Mouse (Mus musculus) cortical plate, adult 2 months (tissue): ENCODE measurements at regions not wholly inside any gene's neighbourhood (a gene's known extent, or its start where the extent isn't known, plus 50 kb on each side); places are given as distances from the start of the nearest gene placed in this dataset.
"Not testable (repeated sequence)": the region's sequence is repeated elsewhere in the genome, so short reads cannot be mapped to it uniquely, and the experiment has no call there.

Experiments used
- H3K27ac ChIP-seq: fragments of 200-500 bp; 2 replicates; pipeline ENCODE4 v1.5.1; 2012; ENCODE audit warnings: low read length, control low read depth, inconsistent platforms; ENCODE audit not compliant: insufficient read depth
- H3K4me1 ChIP-seq: fragments of 200-500 bp; 2 replicates; pipeline ENCODE4 v1.6.1; 2011; ENCODE audit warnings: low read length; ENCODE audit not compliant: control insufficient read depth, insufficient read depth
- H3K4me3 ChIP-seq: fragments of 200-500 bp; 2 replicates; pipeline ENCODE4 v1.5.1; 2011; ENCODE audit warnings: mild to moderate bottlenecking, low read length, control low read depth; ENCODE audit not compliant: insufficient read depth
- CTCF ChIP-seq: fragments of 200-500 bp; IDR thresholded peaks from 2 replicates; pipeline ENCODE4 v1.5.1; 2011; ENCODE audit warnings: mild to moderate bottlenecking, control low read depth, low read length; ENCODE audit not compliant: insufficient read depth; ENCODE audit errors: extremely low read depth
- POLR2A ChIP-seq: fragments of 200-500 bp; IDR thresholded peaks from 2 replicates; pipeline ENCODE4 v1.6.1; 2011; ENCODE audit warnings: mild to moderate bottlenecking, low read length, control low read depth; ENCODE audit not compliant: insufficient read depth; ENCODE audit errors: extremely low read depth

DNA sequence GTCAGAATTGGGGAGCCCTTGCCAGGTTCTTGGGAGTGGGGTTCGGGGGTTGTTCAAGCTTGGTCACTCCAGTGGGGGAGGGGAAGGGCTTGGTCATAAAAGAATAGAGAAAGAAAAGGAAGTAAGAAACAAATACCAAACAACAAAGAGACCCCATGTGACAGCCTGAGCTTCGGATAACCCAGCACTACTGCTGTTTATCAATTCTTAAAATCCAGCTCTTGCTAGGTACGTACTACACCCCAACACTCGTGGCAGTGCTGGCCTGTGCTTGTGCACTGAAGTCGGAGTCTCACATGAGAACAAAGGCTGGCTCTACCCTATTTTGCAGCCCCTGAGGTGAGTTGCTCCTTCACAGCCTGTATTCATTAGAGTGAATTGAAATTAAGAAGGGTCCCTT lies 60.5 kb upstream of the Max start:
- H3K27ac ChIP-seq, result no peak overlapping the region
- TF ChIP-seq POLR2A, result no peak
- no peak for TF ChIP-seq CTCF
- H3K4me3 ChIP-seq, result no peak overlapping the region
- no peaks in the 10 kb centered on the region; the same call in 1 of the 2 replicates for H3K4me1 ChIP-seq

DNA sequence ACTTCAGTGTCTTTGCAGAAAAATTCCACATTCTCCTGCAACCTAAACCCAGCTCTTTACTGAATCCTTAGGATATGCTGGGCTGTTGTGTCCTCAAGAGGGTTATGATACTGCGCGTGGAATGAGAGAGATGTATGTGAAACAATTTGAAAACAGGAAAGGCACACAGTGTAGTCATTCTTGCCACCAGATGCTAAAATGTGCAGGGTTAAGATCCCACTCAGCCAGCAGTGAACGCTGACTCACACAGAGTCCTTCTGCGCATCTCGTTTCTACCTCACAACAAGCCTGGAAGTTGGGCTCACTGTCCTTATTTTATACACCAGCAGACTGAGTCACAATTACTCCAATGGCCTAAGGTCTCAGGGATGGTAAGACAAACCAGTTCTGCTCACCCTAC lies 59.9 kb upstream of the Max start:
- Histone ChIP-seq H3K4me1 (no peaks in the 10 kb centered on the region; the same call in 1 of the 2 replicates), H3K4me3 (no peak overlapping the region), H3K27ac (no peak overlapping the region)
- TF ChIP-seq POLR2A (no peak), CTCF (no peak)

DNA sequence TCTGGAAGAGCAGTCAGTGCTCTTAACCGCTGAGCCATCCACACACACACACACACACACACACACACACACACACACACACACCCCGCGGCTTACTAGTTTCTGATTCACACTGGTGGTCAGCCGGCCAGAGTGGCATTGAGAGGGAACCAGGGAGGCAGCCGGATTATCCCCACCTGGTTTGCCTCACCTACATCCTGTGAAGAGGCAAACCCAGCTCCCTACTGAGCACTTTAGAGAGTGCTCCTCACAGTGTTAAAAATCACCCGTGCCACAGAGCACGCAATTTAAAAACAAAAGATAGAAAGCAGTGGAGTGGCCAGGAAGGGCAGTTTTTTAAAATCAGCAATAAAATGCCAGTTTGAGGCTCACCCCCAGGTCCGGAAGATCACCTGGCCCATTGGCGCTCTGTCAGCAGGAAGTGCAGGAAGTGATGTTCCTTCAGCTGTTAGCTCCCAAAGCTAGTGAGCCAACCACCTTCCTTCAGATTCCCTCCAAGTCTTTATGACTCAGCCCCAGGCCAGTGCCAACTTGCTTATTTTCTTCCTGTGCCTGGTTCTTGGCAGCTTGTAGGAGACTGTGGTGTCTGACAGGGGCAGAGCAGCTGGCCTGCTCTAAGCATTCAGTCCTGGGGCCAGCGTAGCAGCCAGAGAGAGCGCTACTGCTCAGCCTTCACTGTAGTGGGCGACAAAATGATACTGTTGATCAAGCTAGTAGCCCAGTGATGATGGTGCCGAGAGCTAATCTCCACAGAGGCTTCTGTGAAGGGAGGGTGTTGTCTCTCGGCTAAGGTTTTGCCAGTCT lies 57.9 kb upstream of the Max start:
- TF ChIP-seq POLR2A (no peak), CTCF (0 out of 2 replicates have a peak, but pooled peaks have one; percentile 17)
- Histone ChIP-seq H3K4me1 (no peaks in the 10 kb centered on the region; the same call in 1 of the 2 replicates), H3K27ac (no peak overlapping the region), H3K4me3 (no peak overlapping the region)

DNA sequence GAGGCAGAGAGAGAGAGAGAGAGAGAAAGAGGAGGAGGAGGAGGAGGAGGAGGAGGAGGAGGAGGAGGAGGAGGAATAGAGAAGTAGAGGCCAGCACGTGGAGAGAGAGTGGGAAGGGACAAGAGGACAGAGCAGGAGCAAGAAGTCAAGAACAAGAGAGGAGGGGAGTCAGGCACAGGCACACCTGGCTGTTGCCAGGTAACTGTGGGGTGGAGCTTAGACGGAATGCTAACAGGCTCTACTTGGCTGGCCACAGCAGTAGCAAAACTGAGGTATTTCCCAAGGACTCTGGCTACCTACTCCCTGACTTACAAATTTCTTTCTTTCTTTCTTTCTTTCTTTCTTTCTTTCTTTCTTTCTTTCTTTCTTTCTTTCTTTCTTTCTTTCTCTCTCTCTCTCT lies 57.1 kb upstream of the Max start:
- H3K4me1 ChIP-seq, H3K27ac ChIP-seq, H3K4me3 ChIP-seq: not testable (repeated sequence)

DNA sequence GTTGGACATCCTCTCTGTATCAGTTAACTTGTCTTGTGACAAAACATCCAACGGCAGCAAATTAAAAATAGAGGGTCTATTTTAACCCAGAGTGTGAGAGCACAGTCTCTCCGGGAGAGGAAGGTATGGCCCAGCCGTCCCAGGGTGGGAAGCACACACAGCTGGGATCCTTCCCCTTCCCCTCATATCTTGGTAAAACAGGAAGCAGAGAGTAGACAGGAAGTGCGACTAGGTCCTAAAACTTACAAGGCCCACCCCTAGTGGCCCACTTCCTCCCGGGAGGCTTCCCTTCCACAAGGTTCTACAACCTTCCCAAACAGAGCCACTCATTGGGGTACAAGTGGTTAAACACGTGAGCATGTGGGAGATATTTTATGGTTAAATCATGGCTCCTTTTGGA lies 56.4 kb upstream of the Max start:
- TF ChIP-seq CTCF (no peak), POLR2A (no peak)
- Histone ChIP-seq H3K4me1 (no peaks in the 10 kb centered on the region; the same call in 1 of the 2 replicates), H3K4me3 (no peak overlapping the region), H3K27ac (no peak overlapping the region)

DNA sequence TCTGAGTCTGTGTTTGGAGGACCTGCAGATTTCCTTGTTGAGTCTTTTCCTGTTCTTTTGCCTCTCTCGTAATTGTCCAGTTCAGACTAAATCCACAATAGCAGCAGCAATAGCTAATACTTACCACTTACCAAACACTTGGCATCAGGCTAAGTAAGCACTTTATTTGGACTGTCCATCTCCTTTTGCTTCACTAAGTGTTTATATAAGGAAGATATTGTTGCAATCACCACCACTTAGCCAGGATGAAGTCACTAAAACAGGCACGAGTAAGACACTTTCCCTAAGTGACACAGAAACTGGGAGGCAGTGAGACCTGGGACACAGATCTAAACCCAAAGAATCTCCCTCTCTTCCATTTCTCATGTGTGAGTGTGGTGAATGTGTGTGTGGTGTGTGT lies 52.9 kb upstream of the Max start:
- TF ChIP-seq POLR2A, result no peak
- no peak for TF ChIP-seq CTCF
- H3K4me1 ChIP-seq, result no peaks in the 10 kb centered on the region; the same call in 1 of the 2 replicates

More for the DNA sequence above, 52.9 kb upstream of the Max start:
- H3K4me3 ChIP-seq, result no peak overlapping the region
- H3K27ac ChIP-seq, result no peak overlapping the region
